Mouse (Mus musculus): ENCODE data around the gene Cfap221.

Cfap221 gene

GRCm38 (mm10) chr1:119996798-119997581 is at the start of gene Cfap221:
Gene Cfap221 (minus strand): TSS chr1:119997234.
- DNase-seq (ENCODE audit: low read depth, low spot score): no peak

- DNase-seq (ENCODE audit: low read depth, low spot score): no peak
Observed at GRCm38 (mm10) chr1:120044584-120044983, 47.5 kb upstream of the Cfap221 start.

- no peak for DNase-seq (ENCODE audit: low read depth, low spot score)
Observed at GRCm38 (mm10) chr1:120042421-120042820, 45.4 kb upstream of the Cfap221 start.

- no peak for DNase-seq (ENCODE audit: low read depth, low spot score)
Observed at GRCm38 (mm10) chr1:120038594-120038993, 41.6 kb upstream of the Cfap221 start.

GRCm38 (mm10) chr1:120037021-120037683 is 40.1 kb upstream of the Cfap221 start:
- DNase-seq (ENCODE audit: low read depth, low spot score): no peak

- DNase-seq (ENCODE audit: low read depth, low spot score): no peak
Observed at GRCm38 (mm10) chr1:120035456-120036034, 38.5 kb upstream of the Cfap221 start.

GRCm38 (mm10) chr1:120034793-120035192 is 37.8 kb upstream of the Cfap221 start:
- no peak for DNase-seq (ENCODE audit: low read depth, low spot score)

GRCm38 (mm10) chr1:120033469-120033854 is 36.4 kb upstream of the Cfap221 start:
- no peak for DNase-seq (ENCODE audit: low read depth, low spot score)

- peak; percentile 40 for DNase-seq (ENCODE audit: low read depth, low spot score)
Observed at GRCm38 (mm10) chr1:120032804-120033468, 35.9 kb upstream of the Cfap221 start.

GRCm38 (mm10) chr1:120030474-120030873 is 33.4 kb upstream of the Cfap221 start:
- no peak for DNase-seq (ENCODE audit: low read depth, low spot score)

- no peak for DNase-seq (ENCODE audit: low read depth, low spot score)
Observed at GRCm38 (mm10) chr1:120027693-120028092, 30.7 kb upstream of the Cfap221 start.

- DNase-seq (ENCODE audit: low read depth, low spot score): no peak
Observed at GRCm38 (mm10) chr1:120025050-120025439, 28.0 kb upstream of the Cfap221 start.

GRCm38 (mm10) chr1:120024331-120025049 is 27.5 kb upstream of the Cfap221 start:
- DNase-seq (ENCODE audit: low read depth, low spot score): no peak

GRCm38 (mm10) chr1:120021951-120022350 is 24.9 kb upstream of the Cfap221 start:
- DNase-seq (ENCODE audit: low read depth, low spot score): no peak

- DNase-seq (ENCODE audit: low read depth, low spot score): no peak
Observed at GRCm38 (mm10) chr1:120020322-120020897, 23.4 kb upstream of the Cfap221 start.

GRCm38 (mm10) chr1:120019428-120019827 is 22.4 kb upstream of the Cfap221 start:
- DNase-seq (ENCODE audit: low read depth, low spot score): no peak

- DNase-seq (ENCODE audit: low read depth, low spot score): no peak
Observed at GRCm38 (mm10) chr1:120018900-120019299, 21.9 kb upstream of the Cfap221 start.

- DNase-seq (ENCODE audit: low read depth, low spot score): no peak
Observed at GRCm38 (mm10) chr1:120016240-120016639, 19.2 kb upstream of the Cfap221 start.

GRCm38 (mm10) chr1:120013111-120013510 is 16.1 kb upstream of the Cfap221 start:
- peak; percentile 18 for DNase-seq (ENCODE audit: low read depth, low spot score)

- DNase-seq (ENCODE audit: low read depth, low spot score): no peak
Observed at GRCm38 (mm10) chr1:120012638-120013037, 15.6 kb upstream of the Cfap221 start.
